In the genomic region with DNA sequence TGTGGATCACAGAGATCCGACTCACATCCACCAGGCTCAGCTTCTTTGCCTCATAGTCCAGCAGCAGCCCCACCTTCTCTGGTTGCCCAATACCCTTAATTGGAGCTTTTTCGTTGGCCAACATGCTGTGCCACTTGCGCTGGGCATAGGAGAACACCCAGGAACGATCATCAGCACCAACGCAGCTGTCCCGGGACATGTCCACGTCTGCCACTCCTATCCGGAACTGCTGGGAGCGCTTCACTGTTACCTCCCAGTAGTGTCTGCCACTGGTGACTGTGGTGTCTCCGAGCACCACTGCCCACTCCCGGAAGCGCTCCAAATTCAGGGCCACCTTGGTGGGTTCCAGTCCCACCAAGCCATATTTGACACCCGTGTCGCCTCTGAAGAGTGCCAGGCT, we compare ENCODE assay signal across 7 mouse cellular contexts. TPM values are rescaled to one million over a fixed set of nuclear protein-coding genes. Genes with fewer than 3 reads are reported as not detected.
DNase-seq lines count a peak whose midpoint lies in the region; ATAC-seq and TF ChIP-seq lines count a peak whose summit lies in the region.

No protein-coding gene starts in this region.

- no peak for DNase-seq in lung, adult 2 months
- no peak for DNase-seq in lung, adult 18-20 months
- DNase-seq in adipocyte (ENCODE audit: low spot score): peak; percentile 54
- peak; percentile 21 for DNase-seq in kidney, postnatal 10 days
- DNase-seq in midbrain, embryonic 14.5 days: no peak
- DNase-seq in layer of hippocampus, adult 9-10 months (ENCODE audit: low spot score): no peak

- no peaks in the 10 kb centered on the region for H3K9me3 ChIP-seq in forebrain, embryonic 12.5 days
- H3K9me3 ChIP-seq in midbrain, embryonic 14.5 days (ENCODE audit: control insufficient read depth, low read length): no peaks in the 10 kb centered on the region

- peaks cover 10% of the 10 kb centered on the region for H3K27me3 ChIP-seq in forebrain, embryonic 12.5 days
- no peaks in the 10 kb centered on the region for H3K27me3 ChIP-seq in midbrain, embryonic 14.5 days (ENCODE audit: control insufficient read depth, insufficient read depth, low read length)

- TF ChIP-seq POLR2A in lung, adult 2 months (IDR thresholded peaks at IDR 0.05; ENCODE audit: borderline replicate concordance, extremely low read depth, low read depth, low read length): no peak

- H3K9ac ChIP-seq in forebrain, embryonic 12.5 days: peak overlapping the region; percentile 65
- H3K9ac ChIP-seq in midbrain, embryonic 14.5 days (replicated peaks; ENCODE audit: low read length): peak overlapping the region; percentile 53

- H3K4me2 ChIP-seq in forebrain, embryonic 12.5 days: peak overlapping the region; percentile 85
- H3K4me2 ChIP-seq in midbrain, embryonic 14.5 days (ENCODE audit: low read length): peak overlapping the region; percentile 81

- peaks cover 16% of the 10 kb centered on the region; the same call in 1 of the 2 replicates for H3K36me3 ChIP-seq in forebrain, embryonic 12.5 days (replicated peaks)
- no peaks in the 10 kb centered on the region for H3K36me3 ChIP-seq in midbrain, embryonic 14.5 days (ENCODE audit: control insufficient read depth, insufficient read depth, low read length)

- peaks cover 7% of the 10 kb centered on the region for H3K4me1 ChIP-seq in lung, adult 2 months (ENCODE audit: control insufficient read depth, insufficient read depth, low read length)
- peaks cover 14% of the 10 kb centered on the region for H3K4me1 ChIP-seq in forebrain, embryonic 12.5 days
- peaks cover 5% of the 10 kb centered on the region for H3K4me1 ChIP-seq in midbrain, embryonic 14.5 days (ENCODE audit: control insufficient read depth, insufficient read depth, low read length)

- TF ChIP-seq CTCF in lung, adult 2 months (IDR thresholded peaks at IDR 0.05; ENCODE audit: insufficient read depth, low read length): no peak

- WGBS in lung, adult 2 months: 16% methylated on average over 14 of the region's 14 CpGs
- 37% methylated on average over 14 of the region's 14 CpGs for WGBS in forebrain, embryonic 12.5 days
- 30% methylated on average over 14 of the region's 14 CpGs for WGBS in midbrain, embryonic 14.5 days

- 0 out of 2 replicates have a peak, but pooled peaks have one; percentile 20 for ATAC-seq in forebrain, embryonic 12.5 days (ENCODE audit: low FRiP score)
- ATAC-seq in midbrain, embryonic 14.5 days (ENCODE audit: low FRiP score, low TSS enrichment): peak; percentile 34; the same call in 1 of the 2 replicates

- no peak overlapping the region for H3K27ac ChIP-seq in forebrain, embryonic 12.5 days
- H3K27ac ChIP-seq in midbrain, embryonic 14.5 days (replicated peaks; ENCODE audit: low read depth, low read length): no peak overlapping the region

- peak overlapping the region; percentile 54 for H3K4me3 ChIP-seq in lung, adult 2 months (replicated peaks; ENCODE audit: extremely low read depth, low read depth, low read length)
- H3K4me3 ChIP-seq in forebrain, embryonic 12.5 days (replicated peaks): peak overlapping the region; percentile 56
- peak overlapping the region; percentile 47 for H3K4me3 ChIP-seq in midbrain, embryonic 14.5 days (replicated peaks; ENCODE audit: low read depth, low read length)

RNA-seq across cellular contexts. Expression of a gene that starts 0.7 kb away (rescaled TPM):
- 5.6 and 9.9 TPM in 2 replicates for polyA plus RNA-seq in lung, adult 2 months (2012; rRNA removed)
- polyA plus RNA-seq in forebrain, embryonic 12.5 days (2016; fragmentation: Nextera tagmentation; extraction: Ambion mirVana): 21.1 and 21.8 TPM in 2 replicates
- polyA plus RNA-seq in midbrain, embryonic 14.5 days (2014; fragmentation: Nextera tagmentation; extraction: Ambion mirVana): 15.1 and 16.8 TPM in 2 replicates

RNA-seq across cellular contexts. Expression of a gene that starts 14.7 kb away (rescaled TPM):
- polyA plus RNA-seq in lung, adult 2 months (2012; rRNA removed): not detected in 2 replicates
- polyA plus RNA-seq in forebrain, embryonic 12.5 days (2016; fragmentation: Nextera tagmentation; extraction: Ambion mirVana): 0.18 and 0.42 TPM in 2 replicates
- 0.12 and 0.17 TPM in 2 replicates for polyA plus RNA-seq in midbrain, embryonic 14.5 days (2014; fragmentation: Nextera tagmentation; extraction: Ambion mirVana)

RNA-seq across cellular contexts. Expression of a gene that starts 16.7 kb away (rescaled TPM):
- polyA plus RNA-seq in lung, adult 2 months (2012; rRNA removed): 1.5 and 2.4 TPM in 2 replicates
- 0.94 and 1.3 TPM in 2 replicates for polyA plus RNA-seq in forebrain, embryonic 12.5 days (2016; fragmentation: Nextera tagmentation; extraction: Ambion mirVana)
- polyA plus RNA-seq in midbrain, embryonic 14.5 days (2014; fragmentation: Nextera tagmentation; extraction: Ambion mirVana): 0.70 and 1.3 TPM in 2 replicates

RNA-seq across cellular contexts. Expression of a gene that starts 20.9 kb away (rescaled TPM):
- polyA plus RNA-seq in lung, adult 2 months (2012; rRNA removed): 7.8 and 7.9 TPM in 2 replicates
- 74.7 and 77.3 TPM in 2 replicates for polyA plus RNA-seq in forebrain, embryonic 12.5 days (2016; fragmentation: Nextera tagmentation; extraction: Ambion mirVana)
- polyA plus RNA-seq in midbrain, embryonic 14.5 days (2014; fragmentation: Nextera tagmentation; extraction: Ambion mirVana): 13.5 and 19.5 TPM in 2 replicates

RNA-seq across cellular contexts. Expression of a gene that starts 30.9 kb away (rescaled TPM):
- polyA plus RNA-seq in lung, adult 2 months (2012; rRNA removed): 103 and 116 TPM in 2 replicates
- polyA plus RNA-seq in forebrain, embryonic 12.5 days (2016; fragmentation: Nextera tagmentation; extraction: Ambion mirVana): 19.2 and 20.3 TPM in 2 replicates
- polyA plus RNA-seq in midbrain, embryonic 14.5 days (2014; fragmentation: Nextera tagmentation; extraction: Ambion mirVana): 5.0 and 7.1 TPM in 2 replicates

Comparison
In these comparisons a context has a peak if more than half of its experiments do, and no peak if none do; other contexts are left out.
1. DNase-seq: peak in adipocyte (single experiment) and kidney, postnatal 10 days (single experiment); none in lung, adult 2 months (single experiment), lung, adult 18-20 months (0 of 2), midbrain, embryonic 14.5 days (single experiment) and layer of hippocampus, adult 9-10 months (single experiment).
2. Peak in every context shown above with its lines, with median percentiles within 50 percentile points of each other: H3K4me3 ChIP-seq.